Mouse (Mus musculus): ENCODE measurements around the gene Postn. TPM values are rescaled to one million over a fixed set of nuclear protein-coding genes. Genes with fewer than 3 reads are reported as not detected.

Postn gene
- total RNA-seq, 2 experiments from 2014 or later = not detected

- ATAC-seq (replicated peaks; ENCODE audit: low FRiP score, poor library complexity, severe bottlenecking) = no peak
Observed at GRCm38 (mm10) chr3:54414386-54414785, 53.5 kb downstream of the Postn start.

- no peak for ATAC-seq (replicated peaks; ENCODE audit: low FRiP score, poor library complexity, severe bottlenecking)
Observed at GRCm38 (mm10) chr3:54417833-54418386, 57.0 kb downstream of the Postn start.

- no peak for ATAC-seq (replicated peaks; ENCODE audit: low FRiP score, poor library complexity, severe bottlenecking)
Observed at GRCm38 (mm10) chr3:54420189-54420928, 59.5 kb downstream of the Postn start.

GRCm38 (mm10) chr3:54420983-54421382, 60.1 kb downstream of the Postn start:
- no peak for ATAC-seq (replicated peaks; ENCODE audit: low FRiP score, poor library complexity, severe bottlenecking)

GRCm38 (mm10) chr3:54421666-54422065, 60.8 kb downstream of the Postn start:
- ATAC-seq (replicated peaks; ENCODE audit: low FRiP score, poor library complexity, severe bottlenecking) = no peak

GRCm38 (mm10) chr3:54424146-54424545, 63.2 kb downstream of the Postn start:
- ATAC-seq (replicated peaks; ENCODE audit: low FRiP score, poor library complexity, severe bottlenecking) = no peak

GRCm38 (mm10) chr3:54431663-54432062, 70.8 kb downstream of the Postn start:
- ATAC-seq (replicated peaks; ENCODE audit: low FRiP score, poor library complexity, severe bottlenecking) = no peak

- no peak for ATAC-seq (replicated peaks; ENCODE audit: low FRiP score, poor library complexity, severe bottlenecking)
Observed at GRCm38 (mm10) chr3:54432167-54432566, 71.3 kb downstream of the Postn start.

GRCm38 (mm10) chr3:54432605-54433004, 71.7 kb downstream of the Postn start:
- ATAC-seq (replicated peaks; ENCODE audit: low FRiP score, poor library complexity, severe bottlenecking) = no peak

- ATAC-seq (replicated peaks; ENCODE audit: low FRiP score, poor library complexity, severe bottlenecking) = no peak
Observed at GRCm38 (mm10) chr3:54434571-54434970, 73.7 kb downstream of the Postn start.

GRCm38 (mm10) chr3:54436373-54436964, 75.6 kb downstream of the Postn start:
- no peak for ATAC-seq (replicated peaks; ENCODE audit: low FRiP score, poor library complexity, severe bottlenecking)

Other genes starting within 250 kb of the Postn start
- gene Trpc4, start 205.1 kb upstream of the Postn start, total RNA-seq (2015; ENCODE audit: low replicate concordance) = not detected in 2 replicates
- not detected in 2 replicates for gene Trpc4, start 205.1 kb upstream of the Postn start, total RNA-seq (2017; ENCODE audit: low replicate concordance)

Data from erythroid progenitor cell, adult 5-6 weeks (primary cell).